Mouse (Mus musculus): ENCODE data around the gene Slc43a3.
"Not testable (repeated sequence)": the region's sequence is repeated elsewhere in the genome, so short reads cannot be mapped to it uniquely, and the experiment has no call there.

Gene Slc43a3

DNA sequence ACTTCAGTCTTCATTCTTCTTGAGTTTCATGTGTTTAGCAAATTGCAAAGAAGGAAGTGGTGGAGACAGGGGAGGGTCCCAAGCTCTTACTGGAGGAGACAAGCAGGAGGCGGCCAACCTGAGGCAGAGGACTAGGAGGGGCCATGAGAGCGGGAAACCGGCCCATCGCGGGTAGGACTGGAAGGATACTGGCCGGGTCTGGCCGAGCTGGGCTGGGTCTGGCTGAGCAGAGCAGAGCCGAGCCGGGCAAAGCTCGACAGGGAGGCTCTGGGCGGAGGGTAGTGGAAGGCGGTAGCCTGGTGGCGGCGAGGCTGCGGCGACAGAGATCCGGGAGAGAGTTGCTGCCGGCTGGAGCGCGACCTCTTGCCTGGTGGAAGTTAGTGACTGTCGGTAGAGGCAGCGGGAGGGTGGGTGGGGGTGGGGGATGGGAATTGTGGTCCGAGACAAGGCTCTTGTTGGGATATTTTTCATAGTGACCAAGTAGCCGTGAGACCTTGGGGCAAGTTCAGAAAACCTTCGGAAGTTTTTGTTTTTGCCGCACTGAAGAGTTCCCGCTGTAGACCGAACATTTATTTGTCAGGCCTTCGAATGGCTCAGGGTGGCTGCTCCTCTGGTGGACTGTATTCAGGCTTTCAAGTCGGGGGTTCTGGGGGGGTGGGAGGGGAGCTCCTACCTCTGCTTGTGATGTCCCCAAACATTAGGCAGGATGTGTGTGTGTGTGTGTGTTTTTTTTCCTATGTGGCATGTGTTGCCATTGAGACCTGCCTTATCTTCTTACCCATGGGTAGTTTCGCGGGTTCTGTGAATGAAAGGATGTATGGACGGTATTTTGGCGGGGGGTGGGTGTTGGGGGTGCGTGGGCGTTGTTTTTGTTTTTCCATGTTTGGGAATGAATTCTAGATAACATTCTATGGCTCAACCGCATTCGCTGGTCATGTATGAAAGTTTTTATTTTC, at the start of gene Slc43a3:
Gene Slc43a3, plus strand, starts transcription at position 106 of the 956 bp plus-strand sequence.
- DNase-seq (ENCODE audit: low spot score) = peak; percentile 90

DNA sequence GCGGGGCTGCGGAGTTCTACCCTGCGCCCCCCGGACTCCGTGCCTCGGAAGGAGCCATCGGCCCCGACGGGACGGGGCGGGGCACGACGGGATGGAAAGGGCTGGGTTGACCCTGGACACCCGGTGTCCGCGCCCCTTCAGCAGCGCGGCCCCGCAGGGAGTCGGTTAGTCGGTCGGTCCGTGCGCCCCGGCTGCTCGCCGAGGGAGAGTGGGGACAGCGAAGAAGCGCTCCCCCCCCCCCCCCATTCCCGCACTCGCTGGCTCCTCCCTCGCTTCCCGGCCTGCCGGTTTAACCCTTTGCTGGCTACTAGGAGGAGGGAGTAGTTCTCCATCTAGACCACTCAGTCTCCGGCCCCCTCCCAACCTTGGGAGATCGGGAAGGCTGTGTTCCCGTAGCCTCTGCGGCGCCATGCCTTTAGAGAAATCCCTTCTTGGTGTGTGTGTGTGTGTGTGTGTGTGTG, 49.5 kb upstream of the Slc43a3 start:
- DNase-seq (ENCODE audit: low spot score) = peak; percentile 24

DNA sequence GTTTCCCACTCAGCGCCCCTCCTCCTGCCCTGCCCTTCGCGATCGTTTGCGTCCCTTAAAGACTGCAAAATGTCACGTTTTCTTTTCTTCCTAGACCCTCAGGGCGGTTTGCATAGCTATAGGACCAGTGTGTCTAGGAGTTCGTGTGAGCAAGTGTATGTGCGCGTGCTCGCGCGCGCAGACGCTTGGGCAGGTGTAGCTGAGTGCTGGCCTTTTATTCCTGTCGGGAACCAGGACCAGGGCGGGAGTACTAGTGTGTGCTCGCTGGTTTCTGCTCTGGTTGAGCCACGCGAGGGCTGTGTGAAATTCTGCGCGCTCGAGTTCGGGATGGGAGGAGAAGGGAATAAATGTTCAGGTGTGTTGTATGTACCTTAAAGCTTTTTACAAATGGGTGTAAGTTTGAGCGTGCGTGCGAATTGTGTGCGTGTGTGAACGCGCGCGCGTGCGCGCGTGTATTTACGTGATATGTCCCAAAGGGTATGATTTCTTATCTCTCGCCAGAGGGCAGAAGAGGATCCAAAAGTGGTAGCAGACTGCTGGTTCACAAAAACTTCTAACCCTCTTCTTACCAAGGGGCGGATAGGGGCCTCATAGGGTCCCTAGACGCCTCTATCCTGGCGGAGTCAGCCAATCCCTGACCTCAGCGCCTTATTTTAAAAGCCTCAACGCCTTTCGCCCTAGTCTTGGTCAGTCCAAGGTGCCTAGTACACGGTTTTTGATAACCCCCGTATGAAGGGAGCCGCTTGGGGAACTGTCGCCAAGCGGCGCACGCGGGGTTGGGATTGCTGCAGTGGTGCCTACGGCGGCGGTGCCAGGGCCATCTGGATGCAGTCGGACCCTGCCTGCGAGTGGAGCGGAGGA, 48.7 kb upstream of the Slc43a3 start:
- peak; percentile 51 for DNase-seq (ENCODE audit: low spot score)

DNA sequence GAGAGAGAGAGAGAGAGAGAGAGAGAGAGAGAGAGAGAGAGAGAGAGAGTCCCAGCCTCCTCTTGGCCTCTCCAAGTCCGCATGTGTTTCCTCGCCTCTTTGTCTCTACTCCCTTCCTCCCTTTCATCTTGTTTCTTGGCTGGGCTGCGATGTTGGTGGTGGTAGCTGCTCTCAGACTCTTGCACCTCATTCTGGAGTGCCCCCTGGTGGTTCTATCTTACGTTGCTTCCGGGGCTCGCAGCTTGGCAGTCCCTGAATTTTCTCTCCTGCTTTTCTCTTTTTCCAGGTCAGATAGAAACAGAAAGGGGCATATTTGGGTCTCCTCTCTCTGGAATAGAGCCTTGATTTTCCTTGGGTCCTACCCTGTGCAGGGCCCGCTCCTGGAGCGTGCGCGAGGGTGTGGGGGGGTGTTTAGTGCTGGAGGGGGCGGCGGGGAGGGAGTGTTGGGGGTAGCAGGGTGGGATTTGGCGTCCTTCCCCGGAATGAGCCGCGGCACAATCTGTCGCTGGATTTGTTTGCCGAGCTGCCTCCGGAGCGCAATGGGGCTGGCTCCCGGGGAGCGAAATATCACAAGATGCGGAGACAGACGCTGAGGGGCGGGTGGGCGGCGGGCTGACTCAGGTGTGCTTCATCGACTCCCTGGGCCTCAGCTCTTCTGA, 47.6 kb upstream of the Slc43a3 start:
- DNase-seq (ENCODE audit: low spot score) = peak; percentile 86

DNA sequence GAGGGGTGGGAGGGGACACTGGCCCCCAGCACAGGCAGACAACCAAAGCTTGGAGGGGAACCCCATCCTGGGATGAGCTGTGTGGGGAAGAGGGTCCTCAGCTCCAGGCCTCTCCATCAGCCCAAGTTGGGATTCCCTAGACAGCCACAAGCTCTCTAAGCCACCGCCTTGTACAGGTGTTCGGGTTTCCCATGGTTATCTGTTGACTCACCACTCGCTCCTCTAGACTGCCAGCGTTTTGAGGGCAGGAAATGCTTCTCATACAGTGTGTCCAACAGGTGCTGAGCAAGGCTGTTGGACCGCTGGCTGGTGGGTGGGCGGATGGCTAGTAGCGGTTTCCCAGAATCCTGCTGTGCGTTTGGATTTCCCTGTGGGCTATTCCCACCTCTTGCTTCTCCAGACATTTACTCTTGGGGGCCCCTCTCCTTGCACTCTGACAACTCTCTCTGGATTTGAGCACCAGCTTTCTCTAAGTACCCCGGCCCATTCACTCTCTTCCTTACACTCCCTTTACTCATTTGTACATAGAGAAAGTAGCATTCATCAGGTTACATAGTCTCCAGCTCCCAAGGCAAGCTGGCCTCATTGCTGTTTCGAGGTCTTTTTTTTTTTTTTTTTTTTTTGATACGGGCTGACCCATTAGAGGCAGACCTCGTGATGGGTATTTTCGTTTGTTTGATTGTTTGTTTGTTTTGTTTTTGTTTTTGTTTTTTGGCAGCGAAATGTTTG, 46.9 kb upstream of the Slc43a3 start:
- no peak for DNase-seq (ENCODE audit: low spot score)

DNA sequence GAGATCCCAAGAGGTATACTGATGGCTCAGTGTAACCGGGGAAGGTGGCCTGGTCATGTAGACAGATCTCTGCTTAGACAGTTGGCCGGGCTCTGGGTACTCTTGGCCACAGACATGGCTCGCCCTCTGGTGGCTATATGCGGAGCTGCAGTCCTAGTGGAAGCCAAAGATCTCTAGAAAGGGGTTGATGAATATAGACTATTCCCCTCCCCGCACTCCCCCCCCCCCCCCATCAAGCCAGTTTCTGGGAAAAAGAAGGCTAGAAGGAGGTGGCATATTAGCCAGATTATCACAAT, 46.4 kb upstream of the Slc43a3 start:
- peak; percentile 83 for DNase-seq (ENCODE audit: low spot score)

DNA sequence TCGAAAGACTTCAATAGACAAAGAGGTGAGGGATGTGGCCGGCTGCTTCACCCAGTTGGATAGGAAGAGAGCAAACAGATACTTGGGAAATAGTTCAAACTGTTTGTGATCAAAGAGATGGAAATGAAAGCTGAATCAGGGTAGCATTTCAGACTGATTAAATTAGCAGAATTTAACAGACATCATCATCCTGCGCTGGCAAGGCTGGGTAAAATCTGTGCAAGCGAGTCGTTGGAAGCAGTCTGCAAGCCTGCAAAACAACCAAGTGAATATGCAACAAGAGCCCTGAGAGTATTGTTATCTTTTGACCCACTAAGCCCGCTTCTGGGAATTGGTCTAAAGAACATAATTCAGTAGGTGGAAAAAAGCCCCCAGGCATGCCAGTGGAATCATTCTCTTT, 43.0 kb upstream of the Slc43a3 start:
- DNase-seq (ENCODE audit: low spot score) = no peak

DNA sequence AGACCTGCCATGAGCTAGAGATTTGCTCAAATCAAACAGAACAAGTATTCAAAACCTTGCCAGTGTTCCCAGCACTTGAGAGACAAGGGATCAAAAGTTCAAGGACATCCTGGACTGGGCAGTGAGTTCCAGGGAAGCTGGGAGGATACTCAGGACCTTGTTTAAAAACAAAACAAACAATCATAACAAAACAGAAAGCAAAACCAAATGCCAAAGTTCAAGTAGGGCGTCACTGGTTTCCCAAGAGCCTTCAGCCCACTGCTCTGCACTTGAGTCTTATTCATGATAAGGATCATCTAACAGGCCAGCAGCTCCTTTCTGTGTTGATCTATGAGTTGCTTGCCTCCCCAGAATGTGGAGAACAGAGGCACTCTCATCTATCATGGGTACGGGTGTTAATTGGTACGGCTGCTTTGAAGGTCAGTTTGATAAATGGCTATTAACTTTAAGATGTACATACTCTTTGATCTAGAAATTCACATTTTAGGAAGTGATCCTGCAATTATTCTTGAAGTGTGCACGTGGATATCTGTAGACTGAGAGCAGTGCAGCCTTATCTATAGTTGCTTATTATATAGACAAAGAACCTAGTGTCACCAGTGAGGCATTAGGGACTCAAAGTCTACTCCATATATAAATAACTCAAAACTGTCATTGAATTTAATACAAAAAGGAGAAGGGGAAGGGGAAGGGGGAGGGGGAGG, 40.7 kb upstream of the Slc43a3 start:
- DNase-seq (ENCODE audit: low spot score) = peak; percentile 79

DNA sequence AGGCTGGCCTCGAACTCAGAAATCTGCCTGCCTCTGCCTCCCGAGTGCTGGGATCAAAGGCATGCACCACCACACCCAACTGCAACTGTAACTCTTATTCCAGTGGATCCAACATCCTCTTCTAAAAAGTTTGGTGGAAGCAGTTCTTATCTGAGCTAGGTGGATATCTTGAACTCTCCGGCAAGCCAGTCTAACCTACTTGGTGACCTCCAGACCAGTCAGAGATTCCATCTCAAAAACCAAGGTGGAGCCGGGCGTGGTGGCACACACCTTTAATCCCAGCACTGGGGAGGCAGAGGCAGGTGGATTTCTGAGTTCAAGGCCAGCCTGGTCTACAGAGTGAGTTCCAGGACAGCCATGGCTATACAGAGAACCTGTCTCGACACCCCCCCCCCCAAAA, 39.7 kb upstream of the Slc43a3 start:
- DNase-seq (ENCODE audit: low spot score) = not testable (repeated sequence)

DNA sequence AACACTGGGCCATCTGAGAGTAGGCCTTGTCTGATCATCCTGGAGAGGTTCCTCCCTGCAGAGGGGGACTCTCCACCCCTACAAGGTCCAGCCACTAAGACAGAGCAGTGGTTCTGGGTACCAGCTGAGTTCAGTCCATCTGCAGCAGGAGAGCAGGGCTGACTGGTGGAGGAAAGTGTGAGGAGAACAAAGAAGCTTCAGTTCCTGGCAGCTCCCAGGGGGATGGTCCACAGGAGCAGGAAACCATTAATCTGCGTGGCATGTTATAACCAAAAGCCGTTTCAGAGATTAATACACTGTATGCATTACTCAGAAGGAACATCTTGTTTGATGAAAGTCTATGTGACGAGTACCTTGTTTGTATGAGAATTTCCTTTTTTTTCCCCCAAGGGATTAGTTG, 23.7 kb upstream of the Slc43a3 start:
- no peak for DNase-seq (ENCODE audit: low spot score)

DNA sequence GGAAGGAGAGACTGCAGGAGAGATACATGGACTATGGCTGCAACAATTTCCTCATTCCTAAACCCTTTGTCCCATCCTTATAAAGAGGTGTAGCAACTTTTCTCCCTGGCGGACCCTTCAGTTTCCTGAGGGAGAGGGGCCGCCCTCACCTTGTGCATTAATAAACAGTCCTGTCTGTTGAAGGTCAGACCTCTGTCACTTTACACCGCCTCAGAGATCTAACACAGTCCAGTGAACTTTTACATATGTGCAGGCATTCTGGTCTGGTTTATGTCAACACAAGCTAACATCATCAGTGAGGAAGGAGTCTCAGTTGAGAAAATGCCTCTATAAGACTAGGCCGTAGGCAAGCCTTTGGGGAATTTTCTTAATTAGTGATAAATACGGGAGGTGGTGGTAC, 22.5 kb upstream of the Slc43a3 start:
- no peak for DNase-seq (ENCODE audit: low spot score)

DNA sequence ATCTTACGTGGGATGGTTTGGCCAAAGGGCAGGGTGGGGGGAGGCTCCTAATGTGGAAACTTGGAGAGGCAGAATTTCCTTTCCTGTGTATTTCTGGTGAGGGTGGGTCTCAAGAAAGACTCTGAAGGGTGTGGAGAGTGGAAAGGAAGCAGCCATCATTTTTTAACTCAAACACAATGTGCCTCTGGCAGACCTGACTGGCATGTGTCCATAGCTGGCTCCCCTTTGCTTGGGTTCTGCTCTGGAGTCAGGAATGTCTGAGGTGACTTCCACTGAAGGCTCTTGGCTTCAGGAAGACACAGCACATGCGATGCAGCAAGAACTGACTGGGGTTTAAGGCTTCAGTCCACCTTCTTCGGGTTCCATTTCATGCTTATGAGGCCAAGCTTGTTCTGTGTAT, 21.0 kb upstream of the Slc43a3 start:
- peak; percentile 81 for DNase-seq (ENCODE audit: low spot score)

DNA sequence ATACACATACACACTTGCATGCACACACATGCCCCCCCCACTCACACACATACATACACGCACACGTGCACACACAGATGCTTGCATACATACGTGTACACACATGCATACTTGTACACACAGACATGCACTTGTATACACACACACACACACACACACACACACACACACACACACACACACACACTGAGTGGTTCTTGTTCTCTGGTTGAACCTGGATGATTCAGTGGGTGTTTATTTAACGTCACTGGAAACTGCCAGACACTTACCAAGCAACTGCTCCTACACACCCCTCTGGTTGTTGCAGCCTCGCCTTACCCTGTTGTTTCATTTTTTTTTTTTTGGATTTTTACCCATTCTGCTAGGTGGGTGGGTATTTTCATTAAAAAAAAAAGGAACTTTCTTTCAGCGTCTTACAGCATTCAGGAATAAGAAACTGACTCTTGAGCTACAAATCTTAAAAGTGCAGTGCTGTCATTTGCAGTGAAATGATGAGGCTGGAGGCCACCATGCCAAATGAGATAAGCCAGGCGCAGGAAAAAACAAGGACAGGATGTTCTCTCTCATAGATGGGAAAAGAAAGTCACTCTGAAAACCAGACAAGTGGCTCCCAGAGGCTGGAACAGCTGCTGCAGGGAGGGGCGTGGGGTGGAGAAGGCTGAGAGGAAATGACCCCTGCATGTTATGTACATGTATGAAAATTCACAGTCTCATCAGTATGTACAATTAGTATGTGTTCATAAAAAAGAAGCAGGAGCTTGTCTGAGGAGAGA, 19.6 kb upstream of the Slc43a3 start:
- peak; percentile 87 for DNase-seq (ENCODE audit: low spot score)

DNA sequence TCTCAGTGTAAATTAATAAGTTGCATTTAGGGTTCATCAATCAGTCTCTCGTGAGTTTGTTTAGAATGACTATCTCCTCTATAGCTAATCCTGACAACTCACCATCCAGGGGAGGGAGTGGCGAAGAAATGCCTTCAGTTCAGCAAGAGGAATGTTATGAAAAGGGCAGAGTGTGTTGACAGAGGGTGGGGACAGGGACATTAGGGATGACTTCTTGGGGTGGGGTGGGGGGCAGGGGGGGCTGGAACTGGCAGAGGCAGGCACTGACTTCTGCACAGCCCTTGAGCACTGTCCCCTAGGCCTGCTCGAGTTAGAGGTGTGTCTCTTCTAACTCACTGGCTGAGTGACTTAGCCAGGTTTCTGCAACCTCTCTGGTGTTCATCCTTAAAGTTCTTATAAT, 18.2 kb upstream of the Slc43a3 start:
- DNase-seq (ENCODE audit: low spot score) = no peak

DNA sequence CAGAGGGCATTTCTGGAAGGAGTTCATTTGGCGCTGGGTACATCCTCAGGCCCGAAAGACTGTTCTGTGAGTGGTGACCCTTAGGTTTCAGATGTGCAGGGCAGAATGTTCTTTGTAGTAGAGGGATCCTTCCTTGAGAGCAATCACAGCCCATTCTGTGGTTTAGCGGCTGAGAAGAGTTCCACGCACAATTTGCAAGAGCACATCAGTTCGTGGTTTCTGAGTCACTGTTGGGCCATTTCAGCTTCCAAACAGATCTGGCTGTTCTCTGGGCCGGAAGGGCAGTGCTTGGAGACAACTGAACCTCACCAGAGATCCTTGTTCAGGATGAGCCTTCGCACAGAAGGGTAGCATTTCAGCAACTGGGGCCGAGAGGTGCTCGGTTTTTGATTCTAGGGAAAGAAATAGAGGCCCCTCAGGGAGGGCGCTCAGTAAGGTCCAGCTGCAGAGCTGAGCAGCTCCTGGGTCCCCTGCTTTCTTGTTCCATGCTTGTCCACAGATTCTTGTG, 16.7 kb upstream of the Slc43a3 start:
- no peak for DNase-seq (ENCODE audit: low spot score)

DNA sequence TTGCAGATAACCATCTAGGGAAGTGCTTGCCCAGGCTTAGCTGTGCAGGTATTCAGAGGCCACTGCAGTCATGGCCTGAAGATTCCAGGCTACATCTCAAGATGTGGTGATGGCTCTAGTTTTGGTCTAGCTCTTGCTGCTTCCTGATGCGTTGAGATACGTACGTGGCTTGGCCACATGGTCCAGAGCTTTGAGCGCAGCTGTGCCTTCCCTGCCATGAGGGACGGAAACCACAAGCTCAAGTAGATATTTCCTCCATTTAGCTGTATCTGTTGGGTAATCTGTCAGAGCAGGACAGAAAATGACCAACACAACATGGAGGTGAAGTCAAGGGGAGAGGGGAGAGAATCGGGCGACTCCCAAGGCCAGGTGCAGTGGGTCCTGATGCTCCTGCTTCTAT, 6.2 kb upstream of the Slc43a3 start:
- no peak for DNase-seq (ENCODE audit: low spot score)

DNA sequence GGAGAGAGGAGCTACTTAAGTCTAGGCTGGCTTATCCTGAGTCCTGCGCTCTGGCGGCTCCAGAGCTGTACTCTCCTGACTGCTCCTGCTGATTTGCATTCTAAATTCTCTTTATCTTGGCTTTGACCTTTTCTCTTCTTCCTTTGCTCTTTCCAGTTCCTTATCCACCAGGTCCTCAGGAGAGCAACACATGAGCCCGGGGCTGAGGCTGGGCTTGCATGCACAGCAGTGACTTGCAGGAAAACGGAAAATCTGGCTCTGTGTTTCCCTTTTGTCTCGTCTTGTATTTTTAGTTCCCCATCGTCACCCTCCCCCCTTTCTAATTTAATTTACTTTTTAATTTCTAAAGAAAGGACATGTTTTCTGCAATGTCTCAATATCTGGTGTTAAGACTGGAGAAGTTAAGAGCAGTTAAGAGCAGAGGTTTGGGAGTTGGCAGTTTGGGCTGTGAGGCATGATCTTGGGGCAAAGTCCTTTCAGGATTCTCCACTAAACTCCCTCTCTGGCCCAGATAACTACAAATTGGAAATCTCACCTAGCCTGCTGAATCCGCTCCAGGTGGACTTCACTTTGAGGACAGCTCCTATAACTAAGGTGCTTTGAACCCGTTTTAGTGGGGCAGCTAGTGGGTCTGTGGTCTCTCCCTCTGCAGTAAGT, 2.3 kb upstream of the Slc43a3 start:
- no peak for DNase-seq (ENCODE audit: low spot score)

DNA sequence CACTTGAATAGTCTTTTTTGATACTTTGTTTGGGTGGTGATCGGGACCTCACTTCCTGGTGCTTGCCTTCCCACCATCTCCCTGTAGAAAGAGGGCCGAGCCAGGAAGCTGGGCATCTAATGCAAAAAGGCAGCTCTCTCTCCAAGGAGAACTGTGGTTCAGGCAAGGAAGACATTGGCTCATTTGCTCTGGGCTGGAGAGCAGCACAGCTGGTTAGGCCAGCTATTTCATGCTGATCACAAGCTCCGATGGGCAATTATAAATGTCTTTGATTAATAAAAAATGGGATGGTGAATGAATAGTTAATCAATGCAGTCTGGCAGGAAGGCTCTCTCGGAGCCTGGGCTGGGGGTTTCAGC, 1.8 kb upstream of the Slc43a3 start:
- no peak for DNase-seq (ENCODE audit: low spot score)

DNA sequence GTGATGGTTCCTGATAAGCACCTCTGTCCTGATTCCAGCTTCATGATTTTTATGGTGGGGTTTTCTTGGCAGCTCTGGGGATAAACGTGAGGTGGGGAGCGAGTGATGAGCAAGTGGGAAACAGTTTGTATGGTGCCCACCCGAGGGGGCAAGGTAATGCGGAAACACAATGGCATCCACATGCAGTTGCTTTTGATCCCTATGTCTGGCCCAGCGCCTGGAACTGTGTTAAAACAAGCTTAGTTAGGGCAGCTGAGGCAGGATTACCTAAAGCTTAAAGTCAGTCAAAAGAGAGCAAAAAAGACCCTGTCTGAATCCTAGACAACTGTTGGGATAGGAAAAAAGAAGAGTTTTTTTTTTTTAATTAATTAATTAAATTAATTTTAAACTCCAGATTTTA, 1.3 kb upstream of the Slc43a3 start:
- DNase-seq (ENCODE audit: low spot score) = no peak

Measured in lung, postnatal 25 days (tissue).